In the genomic region with DNA sequence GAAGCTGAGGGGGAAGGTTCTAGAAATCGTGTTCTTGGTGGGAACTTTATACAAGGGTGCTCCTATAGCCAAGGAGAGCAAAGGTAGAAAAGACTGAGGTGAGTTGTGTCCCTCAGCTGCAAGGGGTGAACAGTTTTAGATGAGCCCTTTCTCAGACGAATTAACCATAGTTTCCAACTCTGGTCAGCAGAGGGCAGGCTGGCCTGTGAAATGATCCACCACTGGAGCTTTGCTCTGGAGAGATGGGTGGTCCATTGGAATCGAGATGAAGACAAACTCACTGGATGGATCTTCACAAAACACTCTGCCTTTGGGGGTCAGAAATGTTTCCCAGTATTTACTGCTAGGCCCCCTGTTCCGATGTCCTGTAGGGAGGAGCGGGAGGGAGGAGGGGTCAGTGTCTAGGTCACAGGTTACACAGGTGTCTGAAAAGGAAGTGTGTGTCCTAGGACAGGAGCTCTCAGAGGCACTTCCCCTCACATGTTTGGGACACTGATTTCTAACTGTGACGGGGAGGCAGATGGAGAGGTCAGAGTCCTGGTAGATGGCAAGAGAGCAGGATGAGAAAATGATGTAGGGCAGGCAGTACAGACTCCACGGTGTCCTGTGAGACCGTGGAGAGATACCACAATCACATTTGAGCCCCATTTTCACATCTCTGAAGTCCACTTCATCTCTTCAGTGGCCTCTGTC, we compare ENCODE assay signal across 7 mouse cellular contexts. TPM values are rescaled to one million over a fixed set of nuclear protein-coding genes. Genes with fewer than 3 reads are reported as not detected.
DNase-seq lines count a peak whose midpoint lies in the region; ATAC-seq and TF ChIP-seq lines count a peak whose summit lies in the region.

No protein-coding gene starts in this region.

- no peak overlapping the region for H3K4me2 ChIP-seq in kidney, postnatal 0 days (ENCODE audit: low read length)
- H3K4me2 ChIP-seq in liver, embryonic 13.5 days = no peak overlapping the region

- peak; percentile 66 to 81 for DNase-seq in CD8-positive naive resting alpha-beta T cell, adult 2 months (ENCODE audit: low read depth in 2 of 2, low spot score in 2 of 2)
- DNase-seq in R1 (ENCODE audit: low read depth, low spot score) = peak; percentile 37
- DNase-seq in cerebellum, postnatal 25 days = peak; percentile 78 to 86
- peak; percentile 62 for DNase-seq in gastrocnemius, postnatal 10 days
- peak; percentile 73 for DNase-seq in kidney, postnatal 0 days (ENCODE audit: low spot score)
- DNase-seq in liver, embryonic 13.5 days = peak; percentile 4
- DNase-seq in right cerebral cortex, adult 18-20 months = peak; percentile 62

- H3K27ac ChIP-seq in kidney, postnatal 0 days = no peak overlapping the region
- no peak overlapping the region for H3K27ac ChIP-seq in liver, embryonic 13.5 days

- no peak overlapping the region for H3K4me3 ChIP-seq in kidney, postnatal 0 days (replicated peaks; ENCODE audit: low read depth, low read length)
- H3K4me3 ChIP-seq in liver, embryonic 13.5 days (replicated peaks) = no peak overlapping the region

- H3K36me3 ChIP-seq in kidney, postnatal 0 days (ENCODE audit: insufficient read depth, low read length) = no peaks in the 10 kb centered on the region
- no peaks in the 10 kb centered on the region for H3K36me3 ChIP-seq in liver, embryonic 13.5 days

- no peaks in the 10 kb centered on the region for H3K27me3 ChIP-seq in kidney, postnatal 0 days (ENCODE audit: insufficient read depth, low read length)
- H3K27me3 ChIP-seq in liver, embryonic 13.5 days = no peaks in the 10 kb centered on the region

- TF ChIP-seq CTCF in kidney, postnatal 0 days (IDR thresholded peaks at IDR 0.05; ENCODE audit: low read depth) = peak; percentile 80

- 37% methylated on average over 8 of the region's 8 CpGs for WGBS in kidney, postnatal 0 days
- 29% methylated on average over 8 of the region's 8 CpGs for WGBS in liver, embryonic 13.5 days (ENCODE audit: insufficient replicate concordance)

- no peaks in the 10 kb centered on the region for H3K4me1 ChIP-seq in kidney, postnatal 0 days (replicated peaks; ENCODE audit: insufficient read depth, low read length)
- 0 out of 2 replicates have a peak, but pooled peaks cover 2% of the 10 kb centered on the region for H3K4me1 ChIP-seq in liver, embryonic 13.5 days (replicated peaks)

- no peak for ATAC-seq in kidney, postnatal 0 days (replicated peaks; ENCODE audit: low FRiP score, low read depth)
- no peak for ATAC-seq in liver, embryonic 13.5 days (ENCODE audit: low read depth)

- no peak overlapping the region for H3K9ac ChIP-seq in kidney, postnatal 0 days (ENCODE audit: low read depth, low read length)
- H3K9ac ChIP-seq in liver, embryonic 13.5 days = no peak overlapping the region

- H3K9me3 ChIP-seq in kidney, postnatal 0 days (replicated peaks; ENCODE audit: low read length) = no peaks in the 10 kb centered on the region
- no peaks in the 10 kb centered on the region for H3K9me3 ChIP-seq in liver, embryonic 13.5 days (replicated peaks)

RNA-seq across cellular contexts. Expression of a gene that starts 48.2 kb away (rescaled TPM):
- total RNA-seq in gastrocnemius, postnatal 10 days (2021) = 100 to 1,000 TPM; 168 to 183 TPM
- polyA plus RNA-seq in kidney, postnatal 0 days (2015; fragmentation: Nextera tagmentation; extraction: Ambion mirVana) = 143 and 155 TPM in 2 replicates
- polyA plus RNA-seq in liver, embryonic 13.5 days (2015; fragmentation: Nextera tagmentation; extraction: Ambion mirVana) = 103 and 123 TPM in 2 replicates

Comparison
In these comparisons a context has a peak if more than half of its experiments do, and no peak if none do; other contexts are left out.
1. DNase-seq: peak in every context shown above with its lines; median percentile 82 in cerebellum, postnatal 25 days; 74 in CD8-positive naive resting alpha-beta T cell, adult 2 months; 73 in kidney, postnatal 0 days; 62 in gastrocnemius, postnatal 10 days; 62 in right cerebral cortex, adult 18-20 months; 37 in R1; 4 in liver, embryonic 13.5 days.